Mouse (Mus musculus) forebrain, embryonic 14.5 days (tissue): ENCODE results near the gene Gpr137b. TPM values are rescaled to one million over a fixed set of nuclear protein-coding genes. Genes with fewer than 3 reads are reported as not detected.
"Not testable (repeated sequence)": the region's sequence is repeated elsewhere in the genome, so short reads cannot be mapped to it uniquely, and the experiment has no call there.

Experiments used
- ATAC-seq: fragments of 200-750 bp; cut with Nextera tagmentation; 2 replicates; pipeline ENCODE4 v1.8.0; 2017; ENCODE audit warnings: mild to moderate bottlenecking, moderate library complexity
- DNase-seq: peaks from one replicate; pipeline ENCODE4 v3.0.0-alpha.2; 2015; ENCODE audit warnings: low spot score
- H3K27ac ChIP-seq: fragments of 300-500 bp; sonication (generic); 2 replicates; pipeline ENCODE4 v1.5.1; 2014; ENCODE audit warnings: low read depth, mild to moderate bottlenecking, control low read depth, low read length, moderate library complexity
- H3K27me3 ChIP-seq: fragments of 300-500 bp; sonication (generic); replicated peaks from 2 replicates; pipeline ENCODE4 v1.6.1; 2014; ENCODE audit warnings: low read length, control low read depth, mixed read lengths; ENCODE audit not compliant: control insufficient read depth, insufficient read depth
- H3K36me3 ChIP-seq: fragments of 300-500 bp; sonication (generic); 2 replicates; pipeline ENCODE4 v1.6.1; 2014; ENCODE audit warnings: low read length, control low read depth; ENCODE audit not compliant: control insufficient read depth, insufficient read depth
- H3K4me1 ChIP-seq: fragments of 300-500 bp; sonication (generic); 2 replicates; pipeline ENCODE4 v1.6.1; 2014; ENCODE audit warnings: antibody characterized with exemption, low read length, control low read depth; ENCODE audit not compliant: control insufficient read depth, insufficient read depth
- H3K4me2 ChIP-seq: fragments of 300-500 bp; sonication (generic); 2 replicates; pipeline ENCODE4 v1.6.1; 2014; ENCODE audit warnings: mild to moderate bottlenecking, control low read depth, low read length
- H3K4me3 ChIP-seq: fragments of 300-500 bp; sonication (generic); 2 replicates; pipeline ENCODE4 v1.5.1; 2014; ENCODE audit warnings: low read depth, low read length, control low read depth
- H3K9ac ChIP-seq: fragments of 300-500 bp; sonication (generic); 2 replicates; pipeline ENCODE4 v1.6.1; 2014; ENCODE audit warnings: mild to moderate bottlenecking, low read length, control low read depth, moderate library complexity
- H3K9me3 ChIP-seq: fragments of 300-500 bp; sonication (generic); replicated peaks from 2 replicates; pipeline ENCODE4 v1.6.1; 2016; ENCODE audit warnings: low read length, control low read depth, mixed read lengths; ENCODE audit not compliant: control insufficient read depth
- WGBS: fragments of 180-500 bp; shearing (Covaris S2); extraction: QIAGEN DNeasy Blood & Tissue Kit; methylation state at CpG from one replicate; pipeline ENCODE4 v1.1.7; 2014; 5-methylcytosine and 5-hydroxymethylcytosine counted together
- polyA plus RNA-seq: library from polyadenylated mRNA; unstranded; fragments of >200 nt; fragmentation: Nextera tagmentation; extraction: Ambion mirVana; gene quantifications from 2 replicates; pipeline ENCODE4 v1.2.1, GENCODE M21; 2014

Gene Gpr137b
- polyA plus RNA-seq, 1 experiment from 2014 or later, result 21.4 TPM

DNA sequence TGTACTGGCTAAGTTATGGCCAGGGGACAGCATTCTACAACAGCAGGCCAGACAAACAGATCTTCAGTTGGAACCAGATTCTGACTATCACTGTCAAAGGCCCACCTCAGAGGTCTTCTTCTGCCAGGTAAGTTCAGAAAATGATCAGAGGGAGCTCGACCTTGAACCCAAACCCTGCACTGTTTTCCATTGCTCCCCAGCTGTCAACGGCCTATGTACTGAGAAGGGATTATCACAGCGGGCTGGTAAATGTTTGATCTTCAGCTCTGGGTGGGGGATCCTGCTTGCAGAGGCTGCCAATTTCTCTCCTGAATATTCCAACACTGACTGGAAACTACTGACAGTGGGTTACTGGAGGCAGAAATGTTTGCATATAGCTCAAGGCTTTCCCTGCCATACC lies 20.4 kb upstream of the Gpr137b start:
- Histone ChIP-seq H3K4me3 (no peak overlapping the region), H3K4me2 (no peak overlapping the region), H3K27ac (no peak overlapping the region), H3K27me3 (no peaks in the 10 kb centered on the region), H3K9me3 (no peaks in the 10 kb centered on the region), H3K36me3 (no peaks in the 10 kb centered on the region), H3K9ac (no peak overlapping the region), H3K4me1 (no peaks in the 10 kb centered on the region)
- DNase-seq (no peak), ATAC-seq (no peak)
- WGBS, result 81% methylated on average over 3 of the region's 3 CpGs

DNA sequence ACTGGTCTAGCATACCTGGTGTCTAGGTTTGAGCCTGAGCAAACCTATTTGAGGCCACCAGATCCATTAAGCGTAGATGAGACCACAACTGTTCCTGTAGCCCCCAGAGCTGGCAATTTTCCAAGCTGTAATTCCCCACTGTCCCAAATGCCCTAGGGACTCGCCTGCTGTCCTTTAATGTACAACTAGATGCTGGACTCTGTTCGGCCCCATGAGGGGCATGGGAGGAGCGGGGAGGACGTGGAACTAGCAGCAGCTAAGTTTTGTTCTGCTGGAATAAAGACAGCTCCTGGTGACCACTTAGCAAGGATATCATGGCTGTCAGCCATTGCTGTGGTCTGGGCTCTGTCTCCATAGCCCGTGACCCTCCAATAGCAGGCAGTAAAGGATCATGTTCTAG lies 11.7 kb upstream of the Gpr137b start:
- not testable (repeated sequence) for H3K4me1 ChIP-seq, H3K36me3 ChIP-seq, H3K27ac ChIP-seq, H3K4me2 ChIP-seq, ATAC-seq, H3K4me3 ChIP-seq, H3K9me3 ChIP-seq, DNase-seq, H3K27me3 ChIP-seq, H3K9ac ChIP-seq
- WGBS, result no CpG with 5 or more reads among the region's 6 CpGs

- H3K36me3 ChIP-seq, DNase-seq, H3K4me1 ChIP-seq, H3K27me3 ChIP-seq, H3K27ac ChIP-seq, H3K4me2 ChIP-seq, H3K9me3 ChIP-seq, H3K9ac ChIP-seq, H3K4me3 ChIP-seq, ATAC-seq: not testable (repeated sequence)
- WGBS, result 95% methylated on average over 5 of the region's 6 CpGs
Observed at GRCm38 (mm10) chr13:13404517-13405155, 10.8 kb upstream of the Gpr137b start.

GRCm38 (mm10) chr13:13403839-13404238 lies 10.0 kb upstream of the Gpr137b start:
- not testable (repeated sequence) for DNase-seq, H3K4me3 ChIP-seq, H3K36me3 ChIP-seq, H3K27me3 ChIP-seq, H3K4me1 ChIP-seq, H3K4me2 ChIP-seq, H3K27ac ChIP-seq, ATAC-seq, H3K9me3 ChIP-seq, H3K9ac ChIP-seq
- WGBS, result 85% methylated on average over 6 of the region's 6 CpGs

DNA sequence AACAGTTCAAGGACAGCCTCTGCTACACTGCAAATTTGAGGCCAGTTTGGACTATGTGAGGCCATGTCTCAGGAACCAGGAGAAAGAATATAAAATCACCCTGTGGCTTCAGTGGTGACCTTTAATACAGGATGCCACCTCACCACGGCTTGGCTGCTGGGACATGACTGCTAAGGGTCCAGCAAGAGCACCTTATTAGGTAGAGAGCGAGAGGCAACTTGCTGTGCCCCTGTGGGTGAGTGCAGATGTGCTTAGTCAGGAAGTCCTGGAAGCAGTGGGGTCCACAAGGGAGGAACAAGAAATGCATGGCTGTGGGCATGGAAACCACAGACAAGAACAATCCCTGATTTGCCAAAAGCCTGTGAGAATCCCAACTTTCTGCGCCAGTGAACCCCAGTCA lies 9.6 kb upstream of the Gpr137b start:
- not testable (repeated sequence) for DNase-seq, H3K36me3 ChIP-seq, H3K9ac ChIP-seq, H3K27me3 ChIP-seq, H3K27ac ChIP-seq, ATAC-seq, H3K9me3 ChIP-seq, H3K4me2 ChIP-seq, H3K4me3 ChIP-seq, H3K4me1 ChIP-seq
- 84% methylated on average over 2 of the region's 3 CpGs for WGBS

- H3K27ac ChIP-seq, H3K9ac ChIP-seq, H3K4me3 ChIP-seq, H3K27me3 ChIP-seq, ATAC-seq, H3K4me2 ChIP-seq, H3K9me3 ChIP-seq, DNase-seq, H3K36me3 ChIP-seq, H3K4me1 ChIP-seq: not testable (repeated sequence)
- 86% methylated on average over 5 of the region's 5 CpGs for WGBS
Observed at GRCm38 (mm10) chr13:13402818-13403217, 9.0 kb upstream of the Gpr137b start.

GRCm38 (mm10) chr13:13400851-13401250 lies 7.0 kb upstream of the Gpr137b start:
- H3K9ac ChIP-seq, H3K36me3 ChIP-seq, H3K9me3 ChIP-seq, H3K27ac ChIP-seq, H3K4me2 ChIP-seq, ATAC-seq, H3K27me3 ChIP-seq, H3K4me3 ChIP-seq, H3K4me1 ChIP-seq, DNase-seq: not testable (repeated sequence)
- WGBS, result 74% methylated on average over 3 of the region's 3 CpGs

DNA sequence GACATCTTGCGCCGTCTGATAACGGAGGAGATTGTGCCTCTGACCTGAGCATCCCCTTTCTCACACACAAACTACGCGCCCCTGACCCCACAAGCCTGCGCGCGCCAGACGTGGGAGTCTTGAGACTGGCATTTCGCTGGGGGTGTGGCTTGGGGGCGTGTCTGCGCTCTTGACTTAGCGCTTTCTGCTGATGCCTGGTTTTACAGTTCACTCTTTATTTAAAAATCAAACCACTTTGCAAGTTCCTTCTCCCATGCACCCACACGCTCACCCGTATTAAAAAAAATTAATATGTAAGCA lies 232 bp upstream of the Gpr137b start:
- H3K4me3 ChIP-seq, result peak overlapping the region; percentile 32
- H3K9me3 ChIP-seq, H3K4me1 ChIP-seq, H3K36me3 ChIP-seq, H3K27me3 ChIP-seq, H3K27ac ChIP-seq, H3K9ac ChIP-seq: not testable (repeated sequence)
- peak overlapping the region; percentile 43 for H3K4me2 ChIP-seq
- peak; percentile 75 for DNase-seq
- WGBS, result under 1% methylated on average over 12 of the region's 15 CpGs
- ATAC-seq, result peak; percentile 78

DNA sequence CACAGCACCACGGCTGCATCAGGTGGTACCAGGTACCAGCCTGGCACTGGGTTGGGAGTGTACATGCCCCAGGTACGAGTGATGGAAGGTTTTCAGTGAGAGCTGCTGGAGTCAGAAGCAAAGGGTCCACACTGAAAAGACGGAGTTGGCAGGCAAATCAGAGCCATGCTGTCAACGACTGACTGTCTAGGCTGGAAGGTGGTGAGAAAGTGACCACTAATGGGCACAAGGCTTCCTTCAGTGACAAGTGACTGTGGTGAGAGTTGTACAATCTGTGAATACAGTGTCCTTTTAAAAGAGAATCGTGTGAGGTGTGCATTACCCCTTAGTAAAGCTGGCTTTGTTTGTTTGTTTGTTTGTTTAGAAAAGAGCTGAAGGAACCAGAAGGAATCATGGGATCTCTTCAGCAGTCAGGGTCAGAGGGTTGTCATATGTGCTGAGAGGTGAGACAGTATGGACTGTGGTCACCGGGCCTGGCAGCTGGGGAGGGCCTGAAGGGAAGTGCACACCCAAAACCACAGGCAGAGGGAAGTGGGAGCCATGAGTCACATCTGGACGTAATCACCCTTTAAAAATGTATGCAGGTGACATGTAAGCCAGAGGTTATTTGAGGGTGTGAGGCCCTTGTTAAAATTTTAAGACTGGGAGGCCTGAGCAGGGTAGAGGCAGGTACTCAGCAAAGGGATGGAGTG lies 15.5 kb downstream of the Gpr137b start:
- not testable (repeated sequence) for H3K27ac ChIP-seq, H3K4me1 ChIP-seq, DNase-seq, ATAC-seq, H3K4me2 ChIP-seq, H3K27me3 ChIP-seq, H3K9me3 ChIP-seq, H3K9ac ChIP-seq, H3K36me3 ChIP-seq, H3K4me3 ChIP-seq
- WGBS, result 82% methylated on average over 1 of the region's 7 CpGs
